Mouse (Mus musculus) naive thymus-derived CD4-positive, alpha-beta T cell, adult 2 months (primary cell): ENCODE data around the gene Hs1bp3.
A peak's percentile ranks its signal among the peaks of the same experiment; 100 is the strongest.

Source experiments
- DNase-seq: peaks from one replicate; pipeline ENCODE4 v3.0.0-alpha.2; 2011; ENCODE audit warnings: low read depth

Gene Hs1bp3

GRCm38 (mm10) chr12:8313270-8313771 is at the start of gene Hs1bp3:
Hs1bp3 (plus strand) TSS chr12:8313432.
- peak; percentile 90 for DNase-seq

DNA sequence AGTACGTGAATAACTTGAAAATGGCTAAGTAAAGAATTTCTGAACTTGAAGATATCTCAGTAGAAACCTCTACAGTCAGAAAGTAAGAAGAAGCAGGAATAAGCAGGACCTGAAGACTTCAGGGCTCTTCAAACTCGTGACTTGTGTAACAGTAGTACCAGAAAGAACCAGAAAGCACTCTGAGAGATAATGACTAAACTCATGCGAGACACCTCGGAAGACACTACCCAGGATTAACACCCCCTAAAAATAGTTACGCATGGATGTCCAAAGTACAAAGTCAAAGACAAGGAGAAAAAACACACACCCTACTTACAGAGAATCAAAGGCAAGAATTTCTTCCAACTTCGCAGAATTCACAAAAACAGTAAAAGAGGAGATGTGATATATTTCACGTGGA is 46.9 kb upstream of the Hs1bp3 start:
- no peak for DNase-seq

GRCm38 (mm10) chr12:8269627-8270026 is 43.6 kb upstream of the Hs1bp3 start:
- DNase-seq = no peak

- no peak for DNase-seq
These were observed 41.8 kb upstream of the Hs1bp3 start for GRCm38 (mm10) chr12:8271405-8271804.

DNA sequence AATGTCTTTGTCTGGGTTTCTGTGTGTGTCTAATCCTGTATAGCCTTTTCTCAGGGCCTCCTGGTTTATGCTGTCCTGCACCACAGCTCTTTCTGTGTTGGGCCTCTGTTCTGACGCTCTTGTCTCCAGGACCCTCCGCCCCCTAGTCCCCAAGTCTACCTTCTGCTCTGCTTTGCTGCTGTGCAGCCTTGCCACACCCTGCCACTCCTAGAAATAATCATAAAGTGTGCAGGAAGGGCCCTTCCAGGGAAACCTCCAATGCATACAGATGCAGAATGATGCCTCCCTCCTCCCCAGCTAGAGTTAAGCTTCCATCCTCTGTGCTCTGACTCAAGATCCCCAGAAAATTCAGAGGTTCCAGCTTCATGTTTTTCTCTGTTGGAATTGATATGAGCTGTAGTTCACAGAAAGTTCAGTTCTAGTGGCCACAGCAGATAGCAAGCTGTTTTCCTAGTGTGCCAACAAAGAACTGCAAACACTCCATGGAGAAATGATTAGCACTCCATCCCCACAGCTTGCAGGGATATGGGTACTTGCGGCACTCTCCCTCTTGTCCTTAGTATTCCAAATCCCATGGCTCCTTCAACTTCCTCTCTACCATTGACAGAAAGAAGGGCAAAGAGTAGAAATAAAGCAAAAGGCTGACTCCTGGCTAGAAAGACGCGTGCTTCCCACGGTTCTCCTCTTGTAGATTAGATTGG is 39.6 kb upstream of the Hs1bp3 start:
- no peak for DNase-seq

GRCm38 (mm10) chr12:8275424-8275823 is 37.8 kb upstream of the Hs1bp3 start:
- no peak for DNase-seq

DNA sequence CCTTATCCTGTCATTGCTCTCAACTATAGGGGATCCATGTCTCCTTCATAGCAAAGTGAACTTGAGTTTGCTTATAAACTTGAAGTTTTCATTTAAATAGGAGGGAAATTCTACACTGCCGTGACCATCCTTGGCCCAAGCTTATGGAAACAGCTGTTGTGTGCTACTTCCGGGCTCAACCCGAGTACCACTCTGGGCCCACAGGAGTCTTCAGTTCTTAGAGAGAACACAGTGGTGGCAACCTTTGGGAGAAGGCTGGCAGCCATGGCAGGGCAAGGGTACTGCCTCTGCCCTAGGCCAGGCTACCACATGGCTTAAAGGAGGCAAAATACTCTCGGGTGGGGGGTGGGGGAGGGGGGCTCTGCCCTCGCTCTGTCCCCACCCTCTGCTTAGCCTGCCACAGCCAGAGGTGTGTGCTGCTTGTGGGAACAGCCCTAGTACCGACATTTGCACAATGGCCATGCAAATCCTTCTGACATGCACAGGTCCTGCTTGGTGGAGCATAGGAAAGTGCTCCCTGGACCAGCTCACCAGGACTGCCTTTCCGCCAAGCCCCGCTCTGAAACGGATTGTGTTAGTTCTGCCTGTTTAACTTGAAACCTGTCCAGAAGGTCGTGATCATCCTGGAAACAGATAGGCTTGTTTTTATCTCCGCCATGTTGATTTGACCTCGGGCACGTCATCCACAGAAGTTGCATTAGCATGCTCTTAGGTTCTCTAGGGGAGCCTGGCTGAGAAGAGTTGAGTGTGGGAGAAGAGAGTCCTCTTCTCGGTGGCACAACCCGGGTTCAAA is 31.8 kb upstream of the Hs1bp3 start:
- no peak for DNase-seq

GRCm38 (mm10) chr12:8287970-8288369 is 25.3 kb upstream of the Hs1bp3 start:
- DNase-seq = no peak

DNA sequence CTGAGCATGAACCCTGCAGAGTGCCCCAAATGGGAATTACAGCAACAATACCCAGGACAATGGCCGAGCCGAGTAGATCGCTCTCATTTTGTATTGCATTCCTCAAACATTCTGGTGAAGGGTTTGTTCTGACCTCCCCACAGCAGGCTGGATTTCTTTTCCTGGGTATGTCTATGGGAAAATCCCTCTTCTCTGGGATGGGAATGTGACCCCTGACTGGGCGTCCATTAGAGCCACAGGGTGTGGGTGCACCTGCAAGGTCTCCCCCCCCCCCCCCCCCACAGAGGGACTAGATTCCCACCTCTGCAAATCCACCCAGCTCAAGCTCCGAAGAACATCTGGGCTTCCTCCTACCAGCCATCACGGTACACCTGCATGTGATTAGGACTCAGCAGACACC is 24.1 kb upstream of the Hs1bp3 start:
- no peak for DNase-seq

DNA sequence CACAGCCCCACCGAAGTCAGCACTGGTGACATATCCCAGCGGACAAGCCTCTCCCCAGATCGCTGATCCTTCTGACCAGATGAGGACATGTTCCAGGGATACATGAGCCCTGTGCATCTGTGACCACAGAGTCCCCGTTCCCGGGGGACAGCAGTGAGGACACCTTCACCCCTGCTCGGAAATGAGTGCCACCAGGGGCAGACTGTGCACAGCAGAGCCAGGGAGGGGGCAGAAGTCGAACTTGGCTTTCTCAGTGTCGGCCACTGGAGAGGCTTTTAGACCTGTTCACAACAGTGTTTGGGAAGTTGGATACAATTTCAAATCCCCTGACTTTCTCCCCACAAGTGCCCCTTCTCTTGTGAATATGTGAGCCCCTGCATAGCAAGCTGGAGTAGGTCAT is 23.7 kb upstream of the Hs1bp3 start:
- DNase-seq = no peak

DNA sequence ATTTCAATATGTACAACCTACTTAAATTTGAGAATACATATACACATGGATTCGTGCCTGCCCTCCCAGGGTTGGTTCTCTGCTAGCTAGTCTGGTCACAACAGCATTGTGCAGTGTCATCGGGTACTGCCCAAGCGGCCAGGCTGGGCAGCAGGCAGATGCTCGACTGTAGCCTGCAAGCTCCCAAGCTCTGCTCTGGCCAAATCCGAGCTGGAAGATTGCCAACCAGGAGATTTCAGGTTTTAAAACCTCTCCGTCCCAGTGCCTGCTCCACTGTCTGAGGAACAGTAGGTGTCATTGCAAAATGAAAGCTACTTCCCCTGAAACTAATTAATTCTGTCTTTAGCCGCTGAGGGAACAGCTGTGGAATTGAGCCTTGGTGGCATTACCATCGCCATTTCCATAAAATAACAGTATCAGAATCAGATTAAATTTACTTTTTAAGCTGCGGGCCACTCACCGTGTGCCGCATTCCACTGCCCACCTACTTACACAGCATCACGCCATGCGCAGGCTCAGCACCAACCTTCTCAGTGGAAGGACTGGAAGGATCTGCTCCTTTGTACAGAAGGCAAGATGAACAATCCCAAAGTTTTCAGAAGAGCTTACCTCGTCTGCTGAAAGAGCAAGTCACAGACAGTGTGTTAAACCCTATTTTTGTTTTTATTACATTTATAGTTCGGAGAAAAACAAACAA is 21.9 kb upstream of the Hs1bp3 start:
- DNase-seq = no peak

- DNase-seq = no peak
These were observed 17.8 kb upstream of the Hs1bp3 start for GRCm38 (mm10) chr12:8295307-8295913.

DNA sequence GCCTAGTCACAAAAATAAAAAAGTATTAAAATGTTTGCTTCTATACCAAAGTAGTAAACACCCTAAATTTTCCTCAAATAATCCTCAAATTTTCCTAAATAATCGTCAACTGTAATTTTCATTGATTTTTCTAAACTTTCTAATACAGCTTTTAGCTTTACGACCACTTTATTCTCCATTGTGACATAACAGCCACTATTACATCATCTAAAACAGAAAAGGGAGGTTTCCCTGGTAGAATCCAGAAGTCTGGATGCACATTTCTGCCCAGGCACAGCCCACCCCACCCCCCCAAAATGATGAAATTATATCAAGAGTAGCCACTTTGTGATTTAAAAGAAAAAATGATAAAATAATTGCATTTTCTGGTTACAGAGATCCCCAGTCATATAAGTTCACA is 17.1 kb upstream of the Hs1bp3 start:
- no peak for DNase-seq

DNA sequence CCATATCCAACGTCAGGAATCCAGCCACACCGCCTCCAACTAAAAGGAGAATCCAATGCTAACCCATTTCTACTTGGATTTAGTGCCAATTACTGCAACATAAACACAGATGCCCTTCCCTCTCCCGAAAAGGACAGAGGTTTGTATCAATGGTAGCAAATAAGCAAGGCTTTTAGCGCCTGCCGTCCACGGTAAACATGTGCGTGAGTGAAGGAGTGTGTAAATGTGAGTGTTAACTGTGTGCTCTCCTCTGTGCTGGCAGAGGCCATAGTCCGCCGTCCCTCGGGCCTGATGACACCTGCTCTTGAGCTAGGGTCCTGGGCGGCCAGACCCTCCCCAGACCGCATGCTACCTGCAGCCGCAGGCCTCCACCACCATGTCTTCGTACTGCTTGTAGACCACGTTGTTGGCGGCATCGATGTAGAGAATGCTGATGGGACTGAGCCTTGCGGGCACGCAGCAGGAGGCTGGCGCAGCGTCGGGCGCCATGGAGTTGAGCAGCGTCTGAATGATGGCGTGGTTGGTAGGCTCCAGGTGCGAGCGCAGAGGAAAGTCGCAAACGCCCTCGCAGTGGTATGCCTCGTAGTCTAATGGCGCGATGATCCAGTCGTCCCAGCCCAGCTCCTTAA is 15.5 kb upstream of the Hs1bp3 start:
- DNase-seq = no peak

- DNase-seq = no peak
These were observed 14.7 kb upstream of the Hs1bp3 start for GRCm38 (mm10) chr12:8298361-8299142.

- no peak for DNase-seq
These were observed 13.8 kb upstream of the Hs1bp3 start for GRCm38 (mm10) chr12:8299143-8300110.

DNA sequence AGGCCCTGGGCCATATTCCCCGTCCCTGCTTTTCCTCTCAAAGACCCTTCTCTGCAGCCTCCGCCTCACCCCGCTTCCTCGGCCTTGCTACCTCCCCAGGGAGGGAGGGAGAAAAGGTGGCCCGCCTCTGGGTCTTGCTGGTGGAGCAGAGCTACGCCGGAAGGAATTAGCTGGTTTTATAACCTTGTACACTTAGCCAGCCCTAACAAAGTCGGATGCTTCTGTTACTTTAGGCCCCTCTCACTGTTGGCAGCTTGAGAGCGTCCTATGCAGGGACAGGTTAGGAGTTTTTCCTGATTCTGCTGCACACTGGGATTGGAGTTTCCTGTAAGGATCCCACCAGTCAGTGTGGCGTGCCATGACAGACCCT is 13.1 kb upstream of the Hs1bp3 start:
- no peak for DNase-seq

DNA sequence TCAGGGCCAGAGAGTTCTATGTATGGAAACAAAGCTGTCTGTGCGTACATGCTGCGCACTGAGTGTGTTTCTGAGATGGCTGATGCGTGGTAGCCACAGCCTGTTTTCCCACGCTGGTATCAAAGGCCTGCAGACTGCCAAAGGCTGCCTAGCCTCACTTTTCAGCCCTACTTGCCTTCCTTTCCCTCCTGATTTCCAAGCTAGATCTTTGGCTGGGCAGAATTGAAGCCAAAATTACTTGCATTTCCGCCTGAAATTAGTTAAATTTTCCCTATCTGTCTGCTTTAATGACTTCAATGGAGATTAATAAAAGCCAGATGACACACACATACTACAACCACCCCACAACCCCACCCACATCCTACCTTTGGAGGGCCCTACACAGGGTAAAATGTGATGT is 12.7 kb upstream of the Hs1bp3 start:
- no peak for DNase-seq

- no peak for DNase-seq
These were observed 12.0 kb upstream of the Hs1bp3 start for GRCm38 (mm10) chr12:8301011-8301814.
